Mouse (Mus musculus): ENCODE results near the gene Sema3b. TPM values are rescaled to one million over a fixed set of nuclear protein-coding genes. Genes with fewer than 3 reads are reported as not detected.
A peak's percentile ranks its signal among the peaks of the same experiment; 100 is the strongest.
"Not testable (repeated sequence)": the region's sequence is repeated elsewhere in the genome, so short reads cannot be mapped to it uniquely, and the experiment has no call there.

Sema3b gene
- total RNA-seq, 2 experiments from 2014 or later, result 16.2 to 18.8 TPM

GRCm38 (mm10) chr9:107587833-107588639 is 21.0 kb downstream of the Sema3b start:
- peak; percentile 68 for DNase-seq

DNA sequence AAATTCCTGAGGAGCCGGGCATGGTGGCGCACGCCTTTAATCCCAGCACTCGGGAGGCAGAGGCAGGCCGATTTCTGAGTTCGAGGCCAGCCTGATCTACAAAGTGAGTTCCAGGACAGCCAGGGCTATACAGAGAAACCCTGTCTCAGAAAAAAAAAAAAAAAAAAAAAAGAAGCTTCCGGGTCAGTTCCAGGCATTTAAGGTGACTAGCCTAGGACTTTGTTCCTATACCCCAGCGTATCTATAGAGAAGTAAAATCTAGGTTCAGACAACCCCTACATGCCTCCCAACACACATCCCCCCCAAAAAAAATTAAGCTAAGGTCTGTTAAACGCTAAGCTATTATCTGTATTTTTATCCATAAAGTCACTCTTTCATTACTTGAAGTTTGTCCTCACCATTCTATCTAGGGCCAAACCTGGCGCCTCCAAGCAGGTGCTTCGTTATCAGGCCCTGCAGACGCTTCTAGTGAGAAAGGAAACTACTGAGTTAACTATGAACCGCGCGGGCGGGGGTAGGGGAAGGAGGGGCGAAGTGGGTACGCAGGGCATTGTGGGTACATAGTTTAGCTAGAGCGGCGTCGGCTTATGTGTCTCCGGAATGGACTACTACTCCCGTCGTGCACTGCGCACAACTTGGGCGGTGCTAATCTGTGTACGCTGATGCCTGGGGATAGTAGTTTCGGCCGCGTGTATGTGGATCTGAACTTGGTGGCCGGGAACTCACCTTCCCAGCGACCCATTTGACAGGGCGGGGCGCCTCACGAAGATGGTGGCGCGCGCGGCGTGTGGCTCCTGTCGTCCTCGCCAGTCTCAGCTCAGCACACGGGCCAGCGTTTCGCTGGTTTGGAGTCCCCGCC is 21.8 kb downstream of the Sema3b start, which contains the start of gene Ifrd2:
Gene Ifrd2, plus strand, starts transcription at position 669 of the 859 bp plus-strand sequence.
- DNase-seq, result peak; percentile 95

GRCm38 (mm10) chr9:107586504-107586903 is 22.5 kb downstream of the Sema3b start:
- DNase-seq, result no peak

- DNase-seq, result no peak
Observed at GRCm38 (mm10) chr9:107583174-107583573, 25.9 kb downstream of the Sema3b start.

DNA sequence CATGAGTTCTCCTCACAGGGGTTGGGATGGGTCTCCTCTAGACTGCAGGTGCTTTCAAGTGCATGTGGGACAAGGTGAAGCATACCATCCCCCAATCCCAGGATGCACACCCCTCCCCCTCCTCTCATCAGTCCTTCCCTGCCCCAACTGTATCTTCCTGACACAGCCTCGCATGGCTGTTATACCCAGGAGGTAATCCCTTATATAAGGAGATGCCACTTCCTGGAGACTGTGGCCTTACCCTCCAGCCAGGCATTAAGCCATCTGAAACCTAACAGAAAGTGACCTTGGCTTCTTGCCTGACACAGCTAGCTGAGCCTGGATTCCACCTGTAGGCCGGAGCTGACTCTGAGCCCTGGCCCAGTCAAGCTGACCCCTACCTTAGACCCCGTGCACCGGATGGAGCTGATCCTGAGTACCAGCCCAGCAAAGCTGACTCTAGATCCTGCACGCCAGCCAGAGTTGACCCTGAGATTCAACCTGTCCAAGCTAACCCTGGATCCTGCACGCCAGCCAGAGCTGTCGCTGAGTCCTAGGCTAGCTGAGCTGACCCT is 26.4 kb downstream of the Sema3b start:
- no peak for DNase-seq

DNA sequence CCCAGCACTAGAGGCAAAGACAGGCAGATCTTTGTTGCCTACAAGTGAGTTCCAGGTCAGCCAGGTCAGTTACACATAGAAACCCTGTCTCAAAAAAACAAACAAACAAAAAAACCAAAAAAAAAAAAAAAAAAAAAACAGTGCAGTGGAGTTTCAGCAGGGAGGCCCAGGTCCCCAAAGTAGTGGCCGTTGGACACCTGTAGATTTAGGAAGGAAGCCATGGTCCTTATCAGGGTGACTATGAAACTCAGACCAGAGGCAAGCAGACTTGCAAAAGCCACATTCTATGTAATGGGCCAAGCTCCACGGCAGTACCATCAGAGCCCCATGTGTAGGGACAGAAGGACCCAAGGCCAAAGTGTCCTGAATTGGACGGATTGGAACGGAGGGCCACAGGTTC is 27.4 kb downstream of the Sema3b start:
- no peak for DNase-seq

DNA sequence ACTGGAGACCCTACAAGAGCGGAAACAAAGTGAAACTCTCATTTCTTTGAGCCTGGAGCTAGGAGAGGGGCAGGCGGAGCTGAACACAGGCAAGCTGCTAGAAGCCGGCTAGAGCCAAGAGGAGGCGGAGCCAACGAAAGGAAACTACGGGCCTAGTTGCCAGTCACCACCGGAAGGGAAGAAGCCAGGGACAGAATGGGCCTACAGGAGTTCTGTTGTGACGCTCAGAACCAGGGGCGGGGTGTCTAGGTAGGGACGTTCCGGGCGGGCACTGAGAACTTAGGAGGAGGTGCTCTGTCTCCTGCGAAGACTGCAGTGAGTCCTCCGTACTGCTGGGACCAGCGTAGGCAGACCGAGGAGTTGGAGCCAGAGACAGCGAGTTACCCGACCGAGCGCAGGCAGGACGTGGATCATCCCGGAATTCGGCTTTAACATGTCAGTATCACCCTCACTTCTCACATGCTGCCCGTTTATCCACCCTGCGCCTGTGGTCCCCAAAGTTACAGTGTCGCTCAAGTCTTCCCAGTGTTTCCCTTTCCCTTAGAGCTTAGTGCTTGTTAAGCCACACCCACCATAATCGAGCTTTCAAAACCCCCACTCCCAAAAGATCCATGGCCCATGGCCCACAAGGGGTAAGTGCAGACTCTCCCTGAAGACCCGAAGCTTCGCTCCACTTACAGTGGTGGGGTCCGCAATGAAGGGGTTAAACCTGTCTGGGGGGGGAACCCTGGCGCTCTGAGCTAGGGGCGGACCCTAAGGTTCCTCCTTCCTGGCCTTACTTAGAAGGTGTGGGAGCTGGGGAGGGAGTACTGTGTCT is 28.3 kb downstream of the Sema3b start, which contains the start of gene Hyal3:
Gene Hyal3, plus strand, starts transcription at position 318 of the 817 bp plus-strand sequence.
- DNase-seq, result peak; percentile 91

GRCm38 (mm10) chr9:107579023-107579900 is 29.8 kb downstream of the Sema3b start:
- DNase-seq, result no peak

DNA sequence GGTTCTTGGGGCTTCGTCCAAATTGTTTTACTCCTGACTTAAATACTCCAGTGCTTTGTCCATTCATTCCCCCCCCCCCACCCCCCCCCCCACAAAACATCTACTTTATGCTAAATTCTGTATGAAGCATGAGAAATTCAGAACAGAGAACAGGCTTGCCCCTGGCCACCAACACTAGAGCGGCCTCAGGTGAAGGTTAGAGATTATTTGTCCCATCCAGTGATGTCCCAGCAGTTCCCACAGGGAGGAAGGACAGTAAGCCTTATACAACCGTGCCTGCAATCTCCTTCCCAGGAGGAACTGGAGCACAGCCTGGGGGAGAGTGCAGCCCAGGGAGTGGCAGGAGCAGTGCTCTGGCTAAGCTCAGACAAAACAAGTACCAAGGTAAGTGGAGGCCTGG is 30.4 kb downstream of the Sema3b start, which contains the start of gene Naa80:
Gene Naa80, plus strand, starts transcription at position 301 of the 400 bp plus-strand sequence.
- DNase-seq, result no peak

DNA sequence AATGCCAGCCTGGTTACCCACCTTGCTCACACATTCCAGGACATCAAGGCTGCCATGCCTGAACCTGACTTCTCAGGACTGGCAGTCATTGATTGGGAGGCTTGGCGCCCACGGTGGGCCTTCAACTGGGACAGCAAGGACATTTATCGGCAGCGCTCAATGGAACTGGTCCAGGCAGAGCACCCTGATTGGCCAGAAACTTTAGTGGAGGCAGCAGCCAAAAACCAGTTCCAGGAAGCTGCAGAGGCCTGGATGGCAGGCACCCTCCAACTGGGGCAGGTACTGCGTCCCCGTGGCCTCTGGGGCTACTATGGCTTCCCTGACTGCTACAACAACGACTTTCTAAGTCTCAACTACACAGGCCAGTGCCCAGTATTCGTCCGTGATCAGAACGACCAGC is 31.2 kb downstream of the Sema3b start:
- DNase-seq, result no peak

GRCm38 (mm10) chr9:107576357-107577107 is 32.5 kb downstream of the Sema3b start, which contains the start of gene Hyal1:
TSS of gene Hyal1 (plus strand) at chr9:107576927.
- DNase-seq, result peak; percentile 88

DNA sequence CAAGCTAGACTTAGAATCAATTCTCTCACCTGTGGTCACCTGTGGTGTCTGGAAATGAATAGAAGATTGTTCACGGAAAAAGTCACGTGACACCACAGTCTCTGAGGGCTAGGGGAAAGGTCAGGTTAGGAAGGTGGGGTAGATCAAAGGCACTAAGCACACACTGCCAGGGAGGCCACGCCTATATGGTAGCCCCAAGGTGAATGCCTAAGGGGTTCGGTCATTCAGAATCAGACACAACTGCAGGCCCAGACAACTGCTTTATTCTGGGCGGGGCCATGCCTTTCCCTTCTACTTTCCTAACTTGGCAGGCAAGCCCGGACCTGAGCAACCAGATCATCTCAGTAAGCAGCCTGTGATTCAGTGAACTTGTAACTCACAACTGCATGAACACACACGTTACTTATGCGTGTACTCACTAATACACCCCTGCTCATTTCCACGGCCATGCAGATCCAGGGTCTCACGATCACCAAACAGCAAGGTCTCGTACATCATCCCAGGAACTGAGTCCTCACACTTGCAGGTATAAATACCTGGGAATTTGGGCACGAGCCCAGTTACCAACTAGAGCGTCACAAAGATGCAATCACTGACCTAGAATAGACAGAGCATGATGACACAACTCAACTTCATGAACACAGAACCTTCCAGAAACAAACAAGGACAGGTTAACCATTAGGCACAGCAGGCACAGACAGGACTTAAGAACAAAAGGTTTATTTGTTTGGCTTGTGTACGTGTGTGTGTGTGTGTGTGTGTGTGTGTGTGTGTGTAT is 33.3 kb downstream of the Sema3b start:
- DNase-seq, result no peak

GRCm38 (mm10) chr9:107573774-107574173 is 35.3 kb downstream of the Sema3b start:
- DNase-seq, result not testable (repeated sequence)

- DNase-seq, result no peak
Observed at GRCm38 (mm10) chr9:107572327-107572662, 36.7 kb downstream of the Sema3b start.

GRCm38 (mm10) chr9:107571534-107572326 is 37.3 kb downstream of the Sema3b start:
- DNase-seq, result no peak

GRCm38 (mm10) chr9:107570845-107571244 is 38.2 kb downstream of the Sema3b start:
- DNase-seq, result no peak

DNA sequence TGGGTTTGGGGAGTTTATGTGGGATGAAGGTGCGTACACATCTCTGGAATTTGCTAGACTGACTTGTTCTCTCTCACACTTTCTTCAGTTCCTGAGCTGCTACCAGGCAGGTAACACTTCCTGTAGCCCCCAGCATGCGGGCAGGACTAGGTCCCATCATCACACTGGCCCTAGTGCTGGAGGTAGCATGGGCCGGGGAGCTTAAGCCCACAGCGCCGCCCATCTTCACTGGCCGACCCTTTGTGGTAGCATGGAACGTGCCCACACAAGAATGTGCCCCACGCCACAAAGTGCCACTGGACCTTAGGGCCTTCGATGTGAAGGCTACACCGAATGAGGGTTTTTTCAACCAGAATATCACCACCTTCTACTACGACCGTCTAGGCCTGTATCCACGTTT is 39.0 kb downstream of the Sema3b start:
- DNase-seq, result no peak

- DNase-seq, result no peak
Observed at GRCm38 (mm10) chr9:107569270-107569669, 39.8 kb downstream of the Sema3b start.

Data from heart, postnatal 4 days (tissue).